Mouse (Mus musculus): ENCODE measurements around the gene Ptk7.

Ptk7 gene

DNA sequence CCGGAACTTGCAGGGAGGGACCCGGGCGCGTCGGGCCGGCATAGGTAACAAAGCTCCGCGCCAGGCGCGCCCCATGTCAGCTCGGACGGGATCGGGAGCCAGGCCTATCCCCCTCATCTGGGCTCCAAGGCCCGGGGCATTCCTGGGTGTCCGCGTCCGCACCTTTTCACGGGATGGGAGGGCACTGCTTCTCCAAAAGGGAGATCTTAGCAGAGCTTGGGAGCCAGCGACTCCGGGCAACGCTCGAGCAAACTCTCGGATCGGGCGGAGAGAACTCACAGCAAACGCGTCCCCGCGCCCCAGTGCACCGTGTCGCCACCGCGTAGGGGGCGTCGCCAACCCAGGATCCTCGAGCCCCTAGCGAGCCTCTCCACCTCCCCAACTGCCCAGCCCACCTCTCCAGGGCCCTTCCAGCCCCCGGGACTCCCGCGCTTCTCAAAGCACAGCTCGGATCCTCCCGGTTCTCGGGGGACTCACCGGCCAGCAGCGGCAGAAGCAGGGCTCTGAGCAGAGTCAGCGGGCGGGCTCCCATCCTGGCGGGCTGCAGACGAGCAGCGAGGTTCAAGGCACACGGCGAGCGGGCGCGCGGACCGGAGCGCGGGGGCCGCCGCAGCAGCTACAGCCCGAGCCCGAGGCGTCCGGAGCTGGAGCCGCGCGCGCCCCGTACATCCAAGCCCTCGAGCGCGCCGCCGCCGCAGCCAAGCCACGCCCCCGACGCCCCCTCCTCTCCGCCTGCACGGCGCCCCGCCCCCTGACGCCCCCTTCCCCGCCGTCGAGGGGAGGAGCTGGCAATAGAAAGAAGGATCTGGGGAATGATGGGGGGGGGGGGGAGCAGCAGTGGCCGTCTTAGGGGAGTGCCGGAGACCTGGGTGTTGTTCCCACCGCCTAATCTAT lies at the start of gene Ptk7:
Ptk7 (minus strand) TSS at position 714 of the 894 bp plus-strand sequence.
- in situ Hi-C loops (cut with MseI, MboI), result no loop called here

- in situ Hi-C loops (cut with MseI, MboI), result no loop called here
These were observed 49.6 kb upstream of the Ptk7 start for GRCm38 (mm10) chr17:46678911-46679310.

DNA sequence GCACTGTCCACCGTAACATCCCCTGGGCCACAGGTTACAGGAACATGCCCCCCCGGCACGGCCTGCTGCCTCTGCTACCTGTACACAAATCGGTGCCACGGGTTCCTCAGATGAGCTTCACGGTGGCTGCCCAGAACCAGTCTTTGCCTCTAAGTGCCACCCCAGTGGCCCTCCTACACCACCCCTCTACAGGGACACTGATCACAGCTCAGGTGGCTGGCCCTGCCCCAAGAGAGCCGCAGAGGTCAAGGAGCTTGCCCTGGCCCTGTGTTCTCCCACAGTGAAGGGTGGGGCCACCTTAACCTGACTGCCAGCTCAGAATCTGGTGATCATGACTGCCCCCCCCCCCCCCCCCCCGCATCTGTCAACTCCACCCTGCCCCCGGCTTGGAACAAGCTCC lies 49.1 kb upstream of the Ptk7 start, which contains the start of gene Mea1:
Mea1 (plus strand) TSS at position 378 of the 400 bp plus-strand sequence.
- in situ Hi-C loops (cut with MseI, MboI), result no loop called here

DNA sequence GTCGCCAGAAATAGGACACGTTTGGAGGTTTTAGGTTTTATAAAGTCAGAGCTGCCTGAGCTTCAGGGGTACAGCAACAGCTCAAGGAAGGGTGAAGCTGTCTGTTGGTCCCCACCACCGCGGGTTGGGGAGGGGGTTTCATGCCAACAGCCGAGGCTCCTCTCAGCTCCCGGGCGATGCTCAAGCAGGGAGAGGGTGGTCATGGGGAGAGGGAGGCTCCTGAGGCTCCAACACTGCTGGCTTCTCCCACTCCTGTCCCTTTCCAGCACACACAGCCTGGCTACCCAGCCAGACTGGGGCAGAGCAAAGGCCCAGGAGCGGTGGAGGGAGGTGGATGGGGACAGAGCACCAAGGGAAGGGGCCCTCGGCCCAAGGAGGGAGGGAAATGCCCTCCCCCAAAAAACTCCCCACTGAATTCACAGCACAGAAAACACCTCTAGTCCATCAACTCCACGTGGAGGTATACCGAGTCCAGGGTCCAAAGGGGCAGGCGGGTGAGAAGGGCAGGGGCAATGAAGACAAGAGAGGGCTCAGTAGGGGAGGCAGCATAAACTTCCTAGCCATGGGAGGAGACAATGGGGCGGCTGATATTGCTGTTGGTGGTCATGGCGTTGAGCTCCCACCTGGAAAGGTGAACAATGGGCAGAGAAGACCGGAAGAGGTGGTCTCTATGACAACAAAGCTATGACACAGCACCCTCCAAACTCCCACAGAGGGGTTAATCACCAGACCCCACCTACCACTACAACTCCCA lies 45.4 kb upstream of the Ptk7 start:
- in situ Hi-C loops (cut with MseI, MboI), result no loop called here

DNA sequence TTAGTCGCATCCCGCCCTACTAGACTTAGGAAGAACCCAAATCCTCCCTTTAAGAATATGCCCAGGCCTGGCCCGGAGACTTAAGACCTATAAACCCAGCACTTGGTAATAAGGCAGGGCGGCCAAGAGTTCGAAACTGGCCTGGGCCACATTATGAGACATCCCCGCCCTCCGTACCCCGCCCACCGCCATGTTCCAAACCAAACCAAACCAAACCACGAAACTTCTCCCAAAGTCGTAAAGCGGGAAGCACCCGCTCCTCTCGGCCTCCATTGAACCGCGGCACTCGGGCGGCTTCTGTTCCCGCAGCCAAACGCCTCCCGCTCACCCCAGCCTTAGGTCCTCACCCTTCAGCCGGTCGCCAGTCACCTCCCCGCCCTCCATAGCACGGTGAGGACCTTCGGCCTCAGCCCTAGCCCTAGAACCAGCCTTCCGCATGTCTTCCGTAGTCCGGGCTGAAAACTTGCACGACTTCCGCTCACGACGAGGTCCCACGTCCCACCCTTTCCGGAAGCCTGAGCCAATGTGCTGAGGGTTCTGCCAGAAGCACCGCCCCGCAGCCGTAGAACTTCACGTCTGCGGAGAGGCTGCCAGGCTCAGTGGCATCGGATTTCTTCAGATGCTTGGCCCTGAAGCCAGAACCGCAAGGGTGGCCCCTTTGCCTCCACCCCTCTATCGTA lies 44.7 kb upstream of the Ptk7 start, which contains the start of gene Rrp36:
Rrp36 (minus strand) TSS at position 503 of the 680 bp plus-strand sequence.
- in situ Hi-C loops (cut with MseI, MboI), result no loop called here

DNA sequence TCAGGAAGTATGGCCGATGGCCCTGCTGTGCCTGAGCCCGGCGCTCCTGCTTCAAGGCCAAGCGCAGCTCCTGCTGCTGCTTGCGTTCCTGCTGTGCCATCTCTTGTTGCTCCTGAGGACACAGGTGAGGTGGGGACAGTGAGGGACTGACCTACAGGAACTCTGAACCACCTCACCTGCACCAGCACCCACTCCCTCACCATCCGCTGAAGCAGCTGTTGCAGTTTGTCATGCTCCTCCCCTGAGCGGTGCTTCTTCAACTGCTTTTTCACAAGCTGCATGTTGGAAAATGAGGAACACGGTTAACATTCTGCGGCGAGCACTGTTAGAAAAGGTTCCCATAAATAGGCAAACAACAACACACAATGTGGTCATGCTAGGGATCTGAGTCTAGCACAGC lies 40.6 kb upstream of the Ptk7 start:
- in situ Hi-C loops (cut with MseI, MboI), result no loop called here

GRCm38 (mm10) chr17:46667712-46668111 lies 38.4 kb upstream of the Ptk7 start:
- in situ Hi-C loops (cut with MseI, MboI), result no loop called here

DNA sequence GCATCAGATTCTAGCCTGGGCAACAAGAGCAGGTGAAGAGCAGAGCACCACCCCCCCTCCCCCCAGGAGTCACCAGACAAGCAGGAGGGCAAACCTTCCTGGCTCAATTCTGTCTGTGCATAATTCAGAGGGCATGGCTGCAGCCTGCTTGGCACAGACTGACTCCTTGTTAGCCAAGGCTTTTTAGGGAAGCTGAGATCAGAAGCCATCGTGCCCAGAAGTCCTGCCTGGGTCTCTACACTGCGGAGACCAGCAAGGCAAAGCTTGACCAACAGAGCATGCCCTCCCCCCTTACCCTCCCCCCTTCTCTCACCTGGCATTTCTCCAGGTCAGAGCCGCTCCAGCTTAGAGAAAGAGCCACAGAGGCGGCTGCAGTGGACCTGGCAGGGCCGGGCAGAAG lies 33.4 kb upstream of the Ptk7 start:
- in situ Hi-C loops (cut with MseI, MboI), result no loop called here

DNA sequence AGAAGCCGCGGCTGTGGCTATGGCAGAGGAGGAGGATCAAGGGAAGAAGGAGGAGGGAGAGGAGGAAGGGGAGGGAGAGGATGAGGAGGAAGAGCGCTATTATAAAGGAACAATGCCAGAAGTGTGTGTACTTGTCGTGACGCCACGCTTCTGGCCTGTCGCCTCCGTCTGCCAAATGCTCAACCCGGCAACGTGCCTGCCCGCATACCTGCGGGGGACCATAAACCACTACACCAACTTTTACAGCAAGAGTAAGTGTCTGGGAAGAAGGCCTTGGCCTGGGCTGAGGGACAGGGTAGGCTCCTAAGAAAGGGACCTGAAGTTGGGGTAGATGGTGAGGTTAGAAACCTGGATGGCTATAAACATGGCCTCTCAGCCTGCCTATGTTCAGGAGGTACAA lies 32.7 kb upstream of the Ptk7 start:
- in situ Hi-C loops (cut with MseI, MboI), result no loop called here

- in situ Hi-C loops (cut with MseI, MboI), result no loop called here
These were observed 32.0 kb upstream of the Ptk7 start for GRCm38 (mm10) chr17:46661351-46661750.

DNA sequence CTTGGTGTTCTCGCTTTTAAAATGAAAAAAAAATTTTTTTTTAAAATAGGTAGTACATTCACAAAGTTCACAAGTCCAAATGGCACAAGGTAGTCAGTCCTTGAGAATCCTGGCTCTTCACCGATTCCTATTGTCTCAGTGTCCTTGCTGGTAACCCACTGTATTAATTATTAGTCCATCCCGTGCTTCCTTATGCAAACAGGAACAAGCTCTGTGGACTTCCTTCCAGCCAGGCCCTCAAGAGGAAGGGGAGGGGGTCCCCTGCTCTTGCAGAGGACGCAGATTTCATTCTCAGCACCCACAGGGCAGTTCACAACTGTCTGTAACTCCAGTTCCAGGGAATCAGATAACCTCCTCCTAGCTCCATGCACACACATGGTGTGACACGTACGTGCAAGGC lies 26.8 kb upstream of the Ptk7 start:
- in situ Hi-C loops (cut with MseI, MboI), result no loop called here

- in situ Hi-C loops (cut with MseI, MboI), result no loop called here
These were observed 22.6 kb upstream of the Ptk7 start for GRCm38 (mm10) chr17:46651755-46652547.

- in situ Hi-C loops (cut with MseI, MboI), result no loop called here
These were observed 22.0 kb upstream of the Ptk7 start for GRCm38 (mm10) chr17:46651292-46651691.

- in situ Hi-C loops (cut with MseI, MboI), result no loop called here
These were observed 21.1 kb upstream of the Ptk7 start, which contains the start of gene Cul7 for GRCm38 (mm10) chr17:46650232-46651031. Cul7 (plus strand) TSS chr17:46650337.

DNA sequence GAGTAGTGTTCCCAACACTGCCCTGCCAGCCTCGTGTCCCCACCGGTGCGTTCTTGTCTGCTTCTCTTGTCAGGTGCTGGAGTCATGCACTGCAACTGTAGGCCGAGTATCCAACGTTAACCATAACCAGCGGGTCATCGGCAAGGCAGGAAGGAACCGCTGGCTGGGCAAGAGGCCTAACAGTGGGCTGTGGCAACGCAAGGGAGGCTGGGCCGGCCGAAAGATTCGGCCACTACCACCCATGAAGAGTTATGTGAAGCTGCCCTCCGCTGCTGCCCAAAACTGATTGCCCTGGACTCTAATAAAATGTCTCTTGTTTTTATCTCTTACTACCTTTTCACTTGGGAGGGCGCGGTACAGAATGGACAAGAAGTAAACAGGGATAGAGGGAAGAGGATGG lies 20.5 kb upstream of the Ptk7 start:
- in situ Hi-C loops (cut with MseI, MboI), result no loop called here

DNA sequence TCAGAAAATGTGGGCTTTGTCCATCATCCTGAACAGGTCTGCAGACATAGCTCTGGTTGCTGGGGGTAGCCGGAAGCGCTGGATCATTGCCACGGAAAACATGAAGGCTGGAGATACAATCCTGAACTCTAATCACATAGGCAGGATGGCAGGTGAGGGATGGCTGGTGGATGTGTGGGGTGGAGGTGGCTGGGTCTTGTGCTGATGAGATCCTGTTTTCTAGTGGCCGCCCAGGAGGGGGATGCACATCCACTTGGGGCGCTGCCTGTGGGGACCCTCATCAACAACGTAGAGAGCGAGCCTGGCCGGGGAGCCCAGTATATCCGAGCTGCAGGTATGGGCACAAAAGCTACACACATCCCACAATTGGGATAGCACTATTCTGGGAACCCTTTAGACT lies 19.1 kb upstream of the Ptk7 start:
- in situ Hi-C loops (cut with MseI, MboI), result no loop called here

- in situ Hi-C loops (cut with MseI, MboI), result no loop called here
These were observed 18.0 kb upstream of the Ptk7 start for GRCm38 (mm10) chr17:46647279-46647678.

- in situ Hi-C loops (cut with MseI, MboI), result no loop called here
These were observed 17.0 kb upstream of the Ptk7 start for GRCm38 (mm10) chr17:46646322-46646662.

GRCm38 (mm10) chr17:46645561-46646321 lies 16.4 kb upstream of the Ptk7 start, which contains the start of the genes Klc4 and Mrpl2:
Klc4 (minus strand) TSS chr17:46646022.
Mrpl2 (plus strand) TSS chr17:46646229.
- in situ Hi-C loops (cut with MseI, MboI), result no loop called here

Data from mouse trophoblast stem cell (cell line).